Mouse (Mus musculus) G1E (cell line): ENCODE results near the gene Prdm2.

ENCODE experiments used
- CTCF ChIP-seq: IDR thresholded peaks from 2 replicates; pipeline ENCODE4 v1.5.1; 2012; ENCODE audit warnings: low read depth, low read length, inconsistent platforms, mixed read lengths
- GATA1 ChIP-seq: IDR thresholded peaks from 2 replicates; pipeline ENCODE4 v1.6.1; 2012; ENCODE audit warnings: borderline replicate concordance, low read length, inconsistent platforms, mixed read lengths
- GATA2 ChIP-seq: IDR thresholded peaks from 2 replicates; pipeline ENCODE4 v1.6.1; 2012; ENCODE audit warnings: low read depth, low read length, inconsistent platforms, borderline replicate concordance
- TAL1 ChIP-seq: conservative IDR thresholded peaks from 2 replicates; pipeline ENCODE4 v1.6.1; 2012; ENCODE audit warnings: low read depth, low read length, inconsistent platforms, mixed read lengths

DNA sequence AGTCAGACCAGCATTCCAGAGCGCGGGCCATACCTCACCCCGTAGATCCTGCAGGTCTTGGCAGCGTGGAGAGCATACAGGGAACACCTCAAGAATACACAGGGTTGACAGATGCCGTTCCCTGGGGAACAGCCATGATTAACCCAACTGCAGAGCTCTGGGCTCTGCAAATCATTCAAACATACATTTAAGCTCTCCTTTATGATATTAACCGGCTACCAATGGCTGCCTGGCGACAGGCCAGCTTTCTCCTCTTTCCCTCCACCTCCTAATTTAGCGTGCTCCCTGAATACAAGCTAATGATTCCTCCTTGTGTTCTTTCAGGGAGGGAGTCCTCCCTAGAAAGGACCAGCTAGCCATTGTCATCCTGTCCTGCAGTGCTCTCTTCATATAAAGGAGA lies 141.0 kb downstream of the Prdm2 start:
- TF ChIP-seq GATA2 (no peak), CTCF (no peak), TAL1 (no peak), GATA1 (no peak)
